Mouse (Mus musculus) forebrain, embryonic 11.5 days (tissue): ENCODE measurements around the gene Snx5. TPM values are rescaled to one million over a fixed set of nuclear protein-coding genes. Genes with fewer than 3 reads are reported as not detected.

Experiments
- ATAC-seq: fragments of 200-750 bp; cut with Nextera tagmentation; replicated peaks from 2 replicates; pipeline ENCODE4 v1.8.0; 2017; ENCODE audit warnings: moderate TSS enrichment; ENCODE audit not compliant: low FRiP score
- DNase-seq: peaks from one replicate; pipeline ENCODE4 v3.0.0-alpha.2; 2017; ENCODE audit warnings: low spot score
- H3K27ac ChIP-seq: fragments of 300-500 bp; sonication (generic); 2 replicates; pipeline ENCODE4 v1.5.1; 2014; ENCODE audit warnings: low read depth, low read length
- H3K27me3 ChIP-seq: fragments of 300-500 bp; sonication (generic); 2 replicates; pipeline ENCODE4 v1.6.1; 2014; ENCODE audit warnings: mild to moderate bottlenecking, low read length, mixed read lengths; ENCODE audit not compliant: control insufficient read depth, insufficient read depth
- H3K36me3 ChIP-seq: fragments of 300-500 bp; sonication (generic); 2 replicates; pipeline ENCODE4 v1.6.1; 2014; ENCODE audit warnings: mild to moderate bottlenecking, low read length, moderate library complexity, mixed read lengths; ENCODE audit not compliant: control insufficient read depth, insufficient read depth
- H3K4me1 ChIP-seq: fragments of 300-500 bp; sonication (generic); replicated peaks from 2 replicates; pipeline ENCODE4 v1.6.1; 2014; ENCODE audit warnings: low read length, mixed read lengths; ENCODE audit not compliant: control insufficient read depth, insufficient read depth
- H3K4me2 ChIP-seq: fragments of 300-500 bp; sonication (generic); 2 replicates; pipeline ENCODE4 v1.6.1; 2014; ENCODE audit warnings: low read depth, mild to moderate bottlenecking, low read length, moderate library complexity, mixed read lengths; ENCODE audit not compliant: severe bottlenecking
- H3K4me3 ChIP-seq: fragments of 300-500 bp; sonication (generic); 2 replicates; pipeline ENCODE4 v1.5.1; 2014; ENCODE audit warnings: low read depth, low read length
- H3K9ac ChIP-seq: fragments of 300-500 bp; sonication (generic); 2 replicates; pipeline ENCODE4 v1.6.1; 2014; ENCODE audit warnings: low read length
- H3K9me3 ChIP-seq: fragments of 300-500 bp; sonication (generic); 2 replicates; pipeline ENCODE4 v1.6.1; 2016; ENCODE audit warnings: low read length, mixed read lengths; ENCODE audit not compliant: control insufficient read depth
- WGBS: fragments of 180-500 bp; shearing (Covaris S2); extraction: QIAGEN DNeasy Blood & Tissue Kit; methylation state at CpG from one replicate; pipeline ENCODE4 v1.1.7; 2014; 5-methylcytosine and 5-hydroxymethylcytosine counted together
- polyA plus RNA-seq: library from polyadenylated mRNA; unstranded; fragments of >200 nt; fragmentation: Nextera tagmentation; extraction: Ambion mirVana; gene quantifications from 2 replicates; pipeline ENCODE4 v1.2.1, GENCODE M21; 2014

Snx5 gene
- polyA plus RNA-seq, 1 experiment from 2014 or later, result 129 TPM

DNA sequence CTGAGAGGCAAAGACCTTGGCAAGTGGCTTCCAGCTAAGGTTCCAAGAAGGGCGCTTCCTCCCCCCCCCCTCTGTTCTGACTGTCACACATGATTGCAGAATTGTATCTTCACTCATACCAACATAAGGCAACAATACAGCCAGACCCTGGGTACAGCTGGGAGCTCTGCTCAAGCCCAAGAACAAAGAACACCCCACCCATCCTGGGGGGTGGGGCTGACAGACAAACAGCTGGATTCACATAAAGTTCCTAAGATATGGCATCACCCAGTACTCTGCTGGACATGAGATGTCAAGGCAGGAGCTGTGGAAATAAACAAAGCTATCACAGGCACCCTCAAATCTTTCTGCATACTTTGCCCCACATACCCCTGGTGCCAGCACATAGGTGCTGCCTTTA is 63.3 kb downstream of the Snx5 start:
- no peak overlapping the region for H3K9ac ChIP-seq
- H3K27ac ChIP-seq, result no peak overlapping the region
- WGBS, result 84% methylated on average over 1 of the region's 1 CpGs
- H3K4me1 ChIP-seq, result no peaks in the 10 kb centered on the region
- no peak overlapping the region for H3K4me2 ChIP-seq
- no peaks in the 10 kb centered on the region for H3K27me3 ChIP-seq
- H3K9me3 ChIP-seq, result no peaks in the 10 kb centered on the region
- no peak overlapping the region for H3K4me3 ChIP-seq
- no peaks in the 10 kb centered on the region for H3K36me3 ChIP-seq
- ATAC-seq, result no peak
- no peak for DNase-seq

DNA sequence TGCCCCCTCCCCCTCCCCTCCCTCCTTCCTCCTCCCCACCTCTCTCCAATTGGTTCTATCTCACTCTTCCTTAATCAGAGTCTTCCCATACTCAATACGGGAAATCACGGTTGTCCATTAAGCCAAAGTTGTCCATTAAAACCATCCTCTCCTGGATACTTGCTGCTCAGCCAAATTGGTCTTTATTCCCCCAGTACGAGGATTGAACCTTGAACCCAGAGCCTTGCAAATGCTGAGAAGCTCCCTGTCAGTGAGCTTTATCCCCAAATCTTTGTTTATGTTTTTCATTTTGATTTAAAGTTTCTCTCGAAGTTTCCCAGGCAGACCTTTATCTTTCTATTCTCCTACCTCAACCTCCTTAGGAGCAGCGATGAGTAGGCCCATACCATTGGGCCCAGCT is 67.7 kb downstream of the Snx5 start:
- H3K27me3 ChIP-seq, result no peaks in the 10 kb centered on the region
- no peaks in the 10 kb centered on the region for H3K4me1 ChIP-seq
- DNase-seq (no peak), ATAC-seq (no peak)
- no peaks in the 10 kb centered on the region for H3K9me3 ChIP-seq
- no peak overlapping the region for H3K4me3 ChIP-seq
- H3K27ac ChIP-seq, result no peak overlapping the region
- WGBS, result 88% methylated on average over 5 of the region's 5 CpGs
- no peak overlapping the region for H3K4me2 ChIP-seq
- no peaks in the 10 kb centered on the region for H3K36me3 ChIP-seq
- no peak overlapping the region for H3K9ac ChIP-seq

DNA sequence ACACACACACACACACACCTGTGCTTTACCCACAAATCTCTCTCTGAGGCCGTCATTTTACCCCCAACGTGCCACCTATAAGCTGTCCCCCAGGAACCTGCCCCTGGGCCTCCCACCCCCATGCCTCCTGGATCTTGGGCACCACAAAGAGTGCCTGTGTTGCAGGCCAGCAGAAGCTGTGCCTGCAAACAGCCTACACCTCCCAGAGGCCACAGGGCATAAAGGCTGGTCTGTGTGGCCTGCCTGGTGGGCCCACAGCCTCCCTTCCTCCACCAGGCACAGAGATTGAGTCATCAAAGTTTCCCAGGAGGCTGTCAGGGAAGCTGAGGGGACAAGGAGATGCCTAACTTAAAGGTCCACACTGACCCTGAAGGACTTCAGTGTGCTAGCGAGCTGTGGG is 68.1 kb downstream of the Snx5 start:
- DNase-seq (no peak), ATAC-seq (no peak)
- Histone ChIP-seq H3K4me1 (no peaks in the 10 kb centered on the region), H3K27ac (no peak overlapping the region), H3K4me2 (no peak overlapping the region), H3K27me3 (no peaks in the 10 kb centered on the region), H3K9me3 (no peaks in the 10 kb centered on the region), H3K9ac (no peak overlapping the region), H3K4me3 (no peak overlapping the region), H3K36me3 (no peaks in the 10 kb centered on the region)
- WGBS, result 81% methylated on average over 3 of the region's 3 CpGs

DNA sequence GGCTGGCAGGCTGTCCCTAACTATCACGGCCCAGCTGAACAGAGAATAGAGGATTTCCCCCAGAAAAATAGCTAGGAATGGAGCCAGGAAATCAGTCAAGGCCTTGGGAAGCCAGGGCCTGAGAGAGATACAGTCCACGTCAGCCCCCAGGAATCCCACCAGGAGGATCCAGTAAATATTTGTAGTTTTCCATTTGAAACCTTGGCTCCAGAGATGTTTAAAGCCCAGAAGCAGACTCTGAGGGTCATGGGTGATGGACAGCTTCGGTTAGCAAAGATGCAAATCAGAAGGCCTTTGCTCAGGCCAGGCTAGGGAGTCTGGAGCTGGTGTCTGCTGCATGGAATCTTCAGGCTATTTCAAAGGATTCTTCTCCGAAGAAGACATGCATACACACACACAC is 68.6 kb downstream of the Snx5 start:
- no peak for DNase-seq
- Histone ChIP-seq H3K27me3 (no peaks in the 10 kb centered on the region), H3K4me2 (no peak overlapping the region), H3K4me3 (no peak overlapping the region), H3K9ac (no peak overlapping the region), H3K36me3 (no peaks in the 10 kb centered on the region), H3K4me1 (no peaks in the 10 kb centered on the region), H3K27ac (no peak overlapping the region), H3K9me3 (no peaks in the 10 kb centered on the region)
- no peak for ATAC-seq
- WGBS, result 84% methylated on average over 4 of the region's 4 CpGs

Other genes starting within 250 kb of the Snx5 start
- gene Banf2, start 237.8 kb downstream of the Snx5 start, polyA plus RNA-seq, result not detected in 2 replicates
- gene Mgme1, start 243 bp downstream of the Snx5 start, polyA plus RNA-seq, result 19.1 and 19.9 TPM in 2 replicates
- 0.24 TPM in 1 of 2 replicates, not detected in the other for gene Ovol2, start 61.2 kb upstream of the Snx5 start, polyA plus RNA-seq
- gene Kat14, start 98.1 kb upstream of the Snx5 start, polyA plus RNA-seq, result 39.9 and 44.9 TPM in 2 replicates
- gene Pet117, start 98.1 kb upstream of the Snx5 start, polyA plus RNA-seq, result 4.7 TPM in 1 of 2 replicates, not detected in the other